Mouse (Mus musculus) ES-CJ7 (cell line): Measurements from ENCODE around the gene Capg.

Source experiments
- DNase-seq: peaks from one replicate; pipeline ENCODE4 v3.0.0; 2011; ENCODE audit warnings: low read depth, low spot score

Gene Capg

GRCm38 (mm10) chr6:72607676-72608075 is 63.5 kb downstream of the Capg start:
- DNase-seq = no peak

- no peak for DNase-seq
Observed at GRCm38 (mm10) chr6:72608662-72609184, 64.5 kb downstream of the Capg start.

GRCm38 (mm10) chr6:72610261-72610660 is 66.1 kb downstream of the Capg start:
- no peak for DNase-seq
